Mouse (Mus musculus): ENCODE data around the gene Spata17. TPM values are rescaled to one million over a fixed set of nuclear protein-coding genes. Genes with fewer than 3 reads are reported as not detected.

Spata17 gene
- polyA plus RNA-seq, 1 experiment from 2014 or later: 0.96 TPM

GRCm38 (mm10) chr1:187124967-187125366 lies 90.3 kb downstream of the Spata17 start:
- WGBS: 61% methylated on average over 3 of the region's 3 CpGs

GRCm38 (mm10) chr1:187119300-187119699 lies 96.0 kb downstream of the Spata17 start:
- H3K4me2 ChIP-seq: no peak overlapping the region
- WGBS: 90% methylated on average over 6 of the region's 6 CpGs
- H3K9ac ChIP-seq: no peak overlapping the region
- no peak for ATAC-seq (replicated peaks; ENCODE audit: insufficient number of reproducible peaks, insufficient read depth, low FRiP score, low read depth)
- no peaks in the 10 kb centered on the region for H3K9me3 ChIP-seq (replicated peaks)
- no peak overlapping the region for H3K27ac ChIP-seq
- peaks cover 16% of the 10 kb centered on the region for H3K4me1 ChIP-seq (replicated peaks)
- no peaks in the 10 kb centered on the region for H3K36me3 ChIP-seq
- H3K27me3 ChIP-seq: no peaks in the 10 kb centered on the region
- no peak overlapping the region for H3K4me3 ChIP-seq

More at GRCm38 (mm10) chr1:187124967-187125366, 90.3 kb downstream of the Spata17 start:
- Histone ChIP-seq H3K36me3 (no peaks in the 10 kb centered on the region), H3K9me3 (replicated peaks) (no peaks in the 10 kb centered on the region), H3K4me1 (replicated peaks) (peaks cover 9% of the 10 kb centered on the region; the same call in 1 of the 2 replicates), H3K27ac (no peak overlapping the region), H3K27me3 (no peaks in the 10 kb centered on the region), H3K4me3 (no peak overlapping the region), H3K9ac (no peak overlapping the region), H3K4me2 (no peak overlapping the region)
- ATAC-seq (replicated peaks; ENCODE audit: insufficient number of reproducible peaks, insufficient read depth, low FRiP score, low read depth): no peak

- peaks cover 16% of the 10 kb centered on the region for H3K4me1 ChIP-seq (replicated peaks)
- WGBS: 28% methylated on average over 6 of the region's 6 CpGs
- no peak overlapping the region for H3K9ac ChIP-seq
- H3K27me3 ChIP-seq: no peaks in the 10 kb centered on the region
- H3K9me3 ChIP-seq (replicated peaks): no peaks in the 10 kb centered on the region
- H3K27ac ChIP-seq: peak overlapping the region; percentile 37
- peak; percentile 60 for ATAC-seq (replicated peaks; ENCODE audit: insufficient number of reproducible peaks, insufficient read depth, low FRiP score, low read depth)
- H3K36me3 ChIP-seq: no peaks in the 10 kb centered on the region
- H3K4me3 ChIP-seq: no peak overlapping the region
- H3K4me2 ChIP-seq: peak overlapping the region; percentile 34; the same call in 1 of the 2 replicates
These were observed 97.2 kb downstream of the Spata17 start for GRCm38 (mm10) chr1:187118108-187118507.

- H3K27me3 ChIP-seq: no peaks in the 10 kb centered on the region
- WGBS: 88% methylated on average over 9 of the region's 9 CpGs
- no peak overlapping the region for H3K4me3 ChIP-seq
- no peaks in the 10 kb centered on the region for H3K36me3 ChIP-seq
- H3K4me1 ChIP-seq (replicated peaks): peaks cover 14% of the 10 kb centered on the region
- H3K27ac ChIP-seq: no peak overlapping the region
- no peak for ATAC-seq (replicated peaks; ENCODE audit: insufficient number of reproducible peaks, insufficient read depth, low FRiP score, low read depth)
- H3K9ac ChIP-seq: no peak overlapping the region
- no peaks in the 10 kb centered on the region for H3K9me3 ChIP-seq (replicated peaks)
- no peak overlapping the region for H3K4me2 ChIP-seq
These were observed 101.5 kb downstream of the Spata17 start for GRCm38 (mm10) chr1:187113716-187114115.

GRCm38 (mm10) chr1:187102130-187102529 lies 113.1 kb downstream of the Spata17 start:
- H3K4me1 ChIP-seq (replicated peaks): peaks cover 9% of the 10 kb centered on the region
- no peaks in the 10 kb centered on the region for H3K27me3 ChIP-seq
- H3K27ac ChIP-seq: no peak overlapping the region
- H3K4me2 ChIP-seq: no peak overlapping the region
- H3K4me3 ChIP-seq: no peak overlapping the region
- 54% methylated on average over 4 of the region's 4 CpGs for WGBS
- no peak for ATAC-seq (replicated peaks; ENCODE audit: insufficient number of reproducible peaks, insufficient read depth, low FRiP score, low read depth)
- H3K36me3 ChIP-seq: no peaks in the 10 kb centered on the region
- no peak overlapping the region for H3K9ac ChIP-seq
- no peaks in the 10 kb centered on the region for H3K9me3 ChIP-seq (replicated peaks)

GRCm38 (mm10) chr1:187101202-187101601 lies 114.1 kb downstream of the Spata17 start:
- ATAC-seq (replicated peaks; ENCODE audit: insufficient number of reproducible peaks, insufficient read depth, low FRiP score, low read depth): no peak
- Histone ChIP-seq H3K27me3 (no peaks in the 10 kb centered on the region), H3K4me3 (no peak overlapping the region), H3K9ac (no peak overlapping the region), H3K36me3 (no peaks in the 10 kb centered on the region), H3K9me3 (replicated peaks) (no peaks in the 10 kb centered on the region), H3K4me1 (replicated peaks) (peaks cover 9% of the 10 kb centered on the region), H3K4me2 (no peak overlapping the region), H3K27ac (no peak overlapping the region)
- 66% methylated on average over 3 of the region's 3 CpGs for WGBS

GRCm38 (mm10) chr1:187100624-187101023 lies 114.6 kb downstream of the Spata17 start:
- H3K4me3 ChIP-seq: no peak overlapping the region

GRCm38 (mm10) chr1:187098285-187098684 lies 117.0 kb downstream of the Spata17 start:
- Histone ChIP-seq H3K4me3 (no peak overlapping the region), H3K9me3 (replicated peaks) (no peaks in the 10 kb centered on the region), H3K27ac (no peak overlapping the region), H3K36me3 (no peaks in the 10 kb centered on the region), H3K4me1 (replicated peaks) (peaks cover 9% of the 10 kb centered on the region), H3K9ac (no peak overlapping the region), H3K27me3 (no peaks in the 10 kb centered on the region), H3K4me2 (no peak overlapping the region)
- ATAC-seq (replicated peaks; ENCODE audit: insufficient number of reproducible peaks, insufficient read depth, low FRiP score, low read depth): no peak
- 32% methylated on average over 6 of the region's 6 CpGs for WGBS

More at GRCm38 (mm10) chr1:187100624-187101023, 114.6 kb downstream of the Spata17 start:
- ATAC-seq (replicated peaks; ENCODE audit: insufficient number of reproducible peaks, insufficient read depth, low FRiP score, low read depth): no peak
- Histone ChIP-seq H3K9me3 (replicated peaks) (no peaks in the 10 kb centered on the region), H3K4me2 (no peak overlapping the region), H3K36me3 (no peaks in the 10 kb centered on the region), H3K4me1 (replicated peaks) (peaks cover 9% of the 10 kb centered on the region), H3K9ac (no peak overlapping the region), H3K27ac (no peak overlapping the region), H3K27me3 (no peaks in the 10 kb centered on the region)
- WGBS: 79% methylated on average over 3 of the region's 3 CpGs

GRCm38 (mm10) chr1:187092546-187092945 lies 122.7 kb downstream of the Spata17 start:
- H3K9me3 ChIP-seq (replicated peaks): no peaks in the 10 kb centered on the region
- WGBS: 82% methylated on average over 14 of the region's 14 CpGs
- H3K27ac ChIP-seq: no peak overlapping the region
- H3K4me2 ChIP-seq: no peak overlapping the region
- no peaks in the 10 kb centered on the region for H3K4me1 ChIP-seq (replicated peaks)
- no peak overlapping the region for H3K4me3 ChIP-seq
- H3K36me3 ChIP-seq: no peaks in the 10 kb centered on the region
- ATAC-seq (replicated peaks; ENCODE audit: insufficient number of reproducible peaks, insufficient read depth, low FRiP score, low read depth): no peak
- H3K9ac ChIP-seq: no peak overlapping the region
- no peaks in the 10 kb centered on the region for H3K27me3 ChIP-seq

GRCm38 (mm10) chr1:187088660-187089395 lies 126.4 kb downstream of the Spata17 start:
- 79% methylated on average over 3 of the region's 3 CpGs for WGBS
- Histone ChIP-seq H3K27me3 (no peaks in the 10 kb centered on the region), H3K4me1 (replicated peaks) (no peaks in the 10 kb centered on the region), H3K4me3 (no peak overlapping the region), H3K9ac (no peak overlapping the region), H3K9me3 (replicated peaks) (no peaks in the 10 kb centered on the region), H3K36me3 (no peaks in the 10 kb centered on the region), H3K27ac (no peak overlapping the region), H3K4me2 (no peak overlapping the region)
- no peak for ATAC-seq (replicated peaks; ENCODE audit: insufficient number of reproducible peaks, insufficient read depth, low FRiP score, low read depth)

- 65% methylated on average over 6 of the region's 6 CpGs for WGBS
- Histone ChIP-seq H3K4me1 (replicated peaks) (no peaks in the 10 kb centered on the region), H3K36me3 (no peaks in the 10 kb centered on the region), H3K9ac (no peak overlapping the region), H3K27ac (no peak overlapping the region), H3K27me3 (no peaks in the 10 kb centered on the region), H3K4me2 (no peak overlapping the region), H3K4me3 (no peak overlapping the region), H3K9me3 (replicated peaks) (no peaks in the 10 kb centered on the region)
- no peak for ATAC-seq (replicated peaks; ENCODE audit: insufficient number of reproducible peaks, insufficient read depth, low FRiP score, low read depth)
These were observed 129.2 kb downstream of the Spata17 start for GRCm38 (mm10) chr1:187086027-187086426.

- no peak overlapping the region for H3K9ac ChIP-seq
- no peaks in the 10 kb centered on the region for H3K9me3 ChIP-seq (replicated peaks)
- H3K27me3 ChIP-seq: no peaks in the 10 kb centered on the region
- H3K27ac ChIP-seq: no peak overlapping the region
- H3K4me3 ChIP-seq: no peak overlapping the region
- no peak overlapping the region for H3K4me2 ChIP-seq
- H3K4me1 ChIP-seq (replicated peaks): no peaks in the 10 kb centered on the region
- WGBS: 76% methylated on average over 9 of the region's 9 CpGs
- H3K36me3 ChIP-seq: no peaks in the 10 kb centered on the region
- ATAC-seq (replicated peaks; ENCODE audit: insufficient number of reproducible peaks, insufficient read depth, low FRiP score, low read depth): no peak
These were observed 137.9 kb downstream of the Spata17 start for GRCm38 (mm10) chr1:187077352-187077751.

Measured in heart, embryonic 15.5 days (tissue).